Mouse (Mus musculus) activated CD4-positive, CD25-positive, alpha-beta regulatory T cell, adult 4 months (primary cell): ENCODE data around the gene Pithd1. TPM values are rescaled to one million over a fixed set of nuclear protein-coding genes. Genes with fewer than 3 reads are reported as not detected.
A peak's percentile ranks its signal among the peaks of the same experiment; 100 is the strongest.
"Not testable (repeated sequence)": the region's sequence is repeated elsewhere in the genome, so short reads cannot be mapped to it uniquely, and the experiment has no call there.

Experiments
- ATAC-seq: one replicate; pipeline ENCODE4 v1.8.0; 2017
- polyA plus RNA-seq, 2 experiments: library from polyadenylated mRNA; unstranded; fragments of 100-300 nt; shearing (Covaris generic); gene quantifications; one replicate each; pipeline ENCODE4 v1.2.1; 2017

The Pithd1 gene
- polyA plus RNA-seq, 2 experiments from 2014 or later = 7.7 to 8.8 TPM

DNA sequence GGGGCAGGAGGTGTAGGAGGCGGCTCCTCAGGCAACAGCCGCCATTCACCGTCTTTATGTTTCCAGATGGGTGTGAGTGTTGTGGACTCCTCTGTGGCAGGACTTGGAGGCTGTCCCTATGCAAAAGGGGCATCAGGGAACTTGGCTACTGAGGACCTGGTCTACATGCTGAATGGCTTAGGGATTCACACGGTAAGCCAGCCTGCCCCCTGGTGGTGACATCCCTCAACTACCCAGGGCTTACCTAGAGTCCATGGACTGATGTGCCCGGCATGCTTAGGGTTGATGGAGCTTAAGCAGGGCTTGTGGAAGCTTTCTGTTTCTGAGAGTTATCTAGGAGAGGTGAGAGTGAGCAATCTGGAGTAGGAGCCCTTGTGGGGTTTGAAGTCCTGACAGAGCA lies 26.3 kb downstream of the Pithd1 start:
- no peak for ATAC-seq

DNA sequence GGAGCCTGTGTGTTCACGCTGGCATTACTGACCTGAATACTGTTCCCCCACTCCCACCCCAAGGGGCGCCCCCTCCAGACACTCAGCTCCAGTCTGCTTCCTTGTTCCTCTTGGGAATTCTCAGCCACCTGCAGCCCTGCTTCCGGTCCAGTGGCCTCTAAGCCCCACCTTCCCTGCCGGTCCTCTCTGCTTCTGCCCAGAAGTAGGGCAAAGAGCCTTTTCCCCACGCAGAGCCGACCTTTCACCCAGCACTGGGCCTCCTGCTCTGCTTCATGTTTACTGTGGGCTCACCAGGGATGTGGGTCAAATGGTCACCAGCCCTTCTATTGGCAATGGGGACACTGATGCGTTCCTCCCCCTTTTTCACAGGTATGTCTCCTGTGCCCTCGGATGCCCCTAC lies 28.7 kb downstream of the Pithd1 start:
- no peak for ATAC-seq

- ATAC-seq = no peak
Observed at GRCm38 (mm10) chr4:135955886-135956285, 31.2 kb downstream of the Pithd1 start.

DNA sequence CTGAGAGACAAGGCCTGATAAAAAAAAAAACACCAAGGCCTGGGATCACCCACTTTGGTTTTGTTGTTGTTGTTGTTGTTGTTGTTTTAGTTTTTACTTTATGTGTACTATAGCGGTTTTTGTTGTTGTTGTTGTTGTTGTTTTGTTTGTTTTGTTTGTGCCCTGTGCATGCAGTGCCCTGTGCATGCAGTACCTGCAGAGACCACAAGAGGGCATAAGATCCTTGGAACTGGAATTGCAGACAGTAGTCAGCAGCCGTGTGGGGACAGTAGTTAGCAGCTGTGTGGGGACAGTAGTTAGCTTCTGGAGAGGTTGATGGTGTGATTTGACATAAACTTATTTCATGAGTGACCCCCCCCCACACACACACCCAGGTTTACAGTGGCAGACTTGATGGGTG lies 32.8 kb downstream of the Pithd1 start:
- peak; percentile 57 for ATAC-seq

- ATAC-seq = no peak
Observed at GRCm38 (mm10) chr4:135953179-135953578, 33.9 kb downstream of the Pithd1 start.

DNA sequence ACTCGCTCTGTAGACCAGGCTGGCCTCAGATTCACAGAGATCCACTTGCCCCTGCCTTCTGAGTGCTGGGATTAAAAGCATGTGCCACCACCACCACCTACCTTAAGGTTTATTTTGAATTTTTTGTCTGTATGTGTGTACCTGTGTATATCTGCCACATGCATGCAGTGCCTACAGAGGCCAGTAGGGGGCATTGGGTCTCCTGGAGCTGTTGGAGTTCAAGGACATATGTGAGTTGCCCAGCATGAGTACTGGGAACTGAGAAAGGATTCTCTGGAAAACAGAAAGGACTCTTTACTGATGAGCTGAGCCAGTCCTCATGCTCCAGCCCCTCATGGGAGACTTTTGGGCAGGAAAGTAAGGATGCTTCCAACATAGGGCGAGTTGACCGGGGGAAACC lies 35.6 kb downstream of the Pithd1 start:
- no peak for ATAC-seq

DNA sequence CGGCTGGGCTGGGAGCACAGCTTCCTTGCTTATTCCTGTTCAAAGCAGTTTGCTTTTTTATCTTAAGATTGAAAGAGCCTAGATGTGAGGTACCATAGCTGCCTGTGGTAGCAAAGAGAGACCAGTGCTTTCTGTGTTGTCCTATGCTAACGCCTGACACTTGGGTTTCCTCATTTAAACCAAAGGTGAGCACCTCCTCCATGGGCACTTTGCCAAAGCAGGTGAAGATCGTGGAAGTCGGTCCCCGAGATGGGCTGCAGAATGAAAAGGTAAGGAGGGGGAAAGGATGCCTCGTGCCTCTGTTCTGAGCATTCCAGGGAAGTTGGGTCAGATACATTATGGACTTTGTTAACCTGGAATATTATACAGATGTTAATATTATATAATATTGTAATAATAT lies 36.7 kb downstream of the Pithd1 start:
- ATAC-seq = no peak

DNA sequence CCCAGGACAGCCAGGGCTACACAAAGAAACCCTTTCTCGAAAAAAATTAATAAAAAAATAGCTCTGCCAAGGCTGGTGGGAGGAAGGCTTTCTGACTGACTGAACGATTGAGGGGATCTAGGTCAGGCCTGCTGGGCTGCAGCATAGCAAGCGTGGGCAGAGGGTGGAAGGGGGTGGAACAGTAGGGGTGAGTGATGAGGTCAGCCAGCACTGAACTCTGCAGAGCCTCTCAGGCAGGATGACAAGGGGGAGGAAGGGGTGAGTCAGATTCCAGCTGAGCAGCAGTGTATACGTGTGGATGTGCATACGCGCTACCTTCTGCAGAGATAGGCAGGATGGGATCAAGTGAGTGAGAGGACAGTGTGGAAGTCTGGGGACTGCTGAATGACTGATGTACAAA lies 37.2 kb downstream of the Pithd1 start:
- no peak for ATAC-seq

GRCm38 (mm10) chr4:135949475-135949874 lies 37.6 kb downstream of the Pithd1 start:
- ATAC-seq = no peak

DNA sequence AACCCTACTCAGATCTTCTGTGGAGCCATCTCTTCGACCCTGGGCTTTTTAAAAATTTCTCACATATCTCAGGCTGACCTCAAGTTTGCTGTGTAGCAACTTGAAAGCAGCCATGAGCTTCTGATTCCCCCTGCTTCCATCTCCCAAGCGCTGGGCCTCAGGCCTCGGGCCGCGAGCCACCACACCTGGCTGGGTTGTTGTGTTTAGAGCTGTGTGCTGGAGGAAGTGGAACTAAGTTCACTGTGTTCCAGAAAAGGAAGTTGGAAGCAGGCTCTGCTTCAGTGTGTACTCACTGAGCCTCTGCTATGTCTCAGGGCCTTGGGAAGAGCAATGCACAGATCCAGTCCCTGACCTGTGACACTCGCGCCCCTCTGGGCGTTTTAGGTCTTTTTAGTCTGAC lies 38.9 kb downstream of the Pithd1 start:
- ATAC-seq = no peak

DNA sequence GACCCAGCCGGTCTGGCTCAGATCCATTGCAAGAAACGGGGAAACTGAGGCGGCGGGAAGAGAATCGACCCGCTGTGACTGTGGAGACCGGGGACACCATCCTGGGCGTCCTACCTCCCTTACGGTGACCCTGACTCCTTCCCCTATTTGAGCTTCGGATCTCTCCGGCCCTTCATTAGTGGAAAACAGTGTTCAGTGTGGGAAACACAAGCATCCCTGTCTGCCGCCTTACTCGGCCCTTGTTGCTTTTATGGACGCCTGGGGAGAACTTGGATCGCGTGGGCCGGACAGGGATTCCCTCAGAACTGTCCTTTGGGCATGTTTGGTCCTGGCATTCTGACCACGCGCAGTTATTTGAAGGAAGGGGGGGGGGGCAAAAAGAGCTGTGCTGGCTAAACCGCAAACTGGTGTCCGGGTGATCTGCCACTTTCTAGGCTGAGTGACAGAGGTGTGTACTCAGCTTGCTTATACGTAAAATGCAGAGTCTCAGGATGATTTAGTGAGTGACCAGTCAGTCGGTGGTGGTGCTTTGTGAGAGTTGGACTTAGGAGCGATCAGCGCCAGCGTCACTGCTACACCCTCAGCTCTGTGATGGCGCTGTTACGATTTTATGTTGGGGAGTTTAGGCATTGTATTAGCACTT lies 40.3 kb downstream of the Pithd1 start:
- no peak for ATAC-seq

- ATAC-seq = peak; percentile 99
Observed at GRCm38 (mm10) chr4:135946278-135946658, 40.8 kb downstream of the Pithd1 start, which contains the start of gene Hmgcl. Gene Hmgcl (plus strand): TSS chr4:135946448.

DNA sequence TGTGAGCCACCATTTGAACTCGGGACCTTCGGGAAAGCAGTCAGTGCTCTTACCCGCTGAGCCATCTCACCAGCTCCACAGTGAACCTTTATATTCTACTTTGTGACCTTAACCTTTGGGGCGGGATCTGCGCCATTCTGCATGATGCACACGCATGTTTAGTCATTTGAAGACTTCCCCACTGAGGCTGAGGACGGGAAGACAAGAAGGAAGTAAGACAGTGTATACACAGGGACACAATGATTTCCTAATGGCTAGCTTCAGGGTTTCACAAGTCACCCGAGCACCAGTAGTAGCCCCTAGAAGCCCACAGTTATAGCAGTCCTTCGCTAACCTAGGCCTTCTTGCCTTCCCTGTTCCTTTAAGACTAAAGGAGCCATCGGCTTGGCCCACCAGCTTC lies 41.4 kb downstream of the Pithd1 start:
- no peak for ATAC-seq

DNA sequence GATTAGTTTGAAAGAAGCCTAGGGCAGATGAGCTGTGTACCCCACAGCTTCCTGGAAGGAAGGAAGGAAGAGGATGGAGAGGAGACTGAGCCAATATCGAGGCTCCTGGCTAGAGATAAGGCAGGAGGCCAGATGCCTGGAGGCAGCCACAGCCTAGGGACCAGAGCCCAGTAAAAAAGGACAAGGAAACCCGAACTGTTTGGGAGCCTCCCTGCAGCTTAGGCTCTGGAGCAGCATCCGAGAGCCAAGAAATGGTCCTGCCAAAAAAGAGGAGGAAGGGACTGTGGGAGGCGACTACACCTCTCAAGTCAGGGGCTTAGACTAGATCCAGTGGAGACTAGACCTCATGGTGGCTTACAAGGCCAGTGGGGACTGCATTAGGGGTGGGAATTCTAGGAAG lies 43.7 kb downstream of the Pithd1 start:
- no peak for ATAC-seq

DNA sequence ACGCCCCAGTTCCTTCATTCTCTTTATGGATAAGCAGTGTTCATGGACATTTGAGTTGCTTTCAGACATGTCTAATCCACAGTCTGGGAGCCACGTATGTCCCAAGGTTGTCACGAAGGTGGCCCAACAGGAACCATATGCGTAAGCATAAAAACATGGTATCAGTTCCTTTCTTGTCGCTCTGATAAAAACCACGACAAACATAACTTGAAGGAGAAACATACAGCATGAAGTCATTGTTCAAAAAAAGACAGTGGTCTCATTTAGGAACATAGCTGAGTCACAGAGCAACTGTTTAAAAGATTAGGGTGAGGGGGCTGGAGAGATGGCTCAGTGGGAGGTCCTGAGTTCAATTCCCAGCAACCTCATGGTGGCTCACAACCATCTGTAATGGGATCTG lies 44.9 kb downstream of the Pithd1 start:
- ATAC-seq = no peak

GRCm38 (mm10) chr4:135941026-135941425 lies 46.0 kb downstream of the Pithd1 start:
- not testable (repeated sequence) for ATAC-seq

GRCm38 (mm10) chr4:135938858-135939257 lies 48.2 kb downstream of the Pithd1 start:
- no peak for ATAC-seq

GRCm38 (mm10) chr4:135935502-135935901 lies 51.6 kb downstream of the Pithd1 start:
- no peak for ATAC-seq

DNA sequence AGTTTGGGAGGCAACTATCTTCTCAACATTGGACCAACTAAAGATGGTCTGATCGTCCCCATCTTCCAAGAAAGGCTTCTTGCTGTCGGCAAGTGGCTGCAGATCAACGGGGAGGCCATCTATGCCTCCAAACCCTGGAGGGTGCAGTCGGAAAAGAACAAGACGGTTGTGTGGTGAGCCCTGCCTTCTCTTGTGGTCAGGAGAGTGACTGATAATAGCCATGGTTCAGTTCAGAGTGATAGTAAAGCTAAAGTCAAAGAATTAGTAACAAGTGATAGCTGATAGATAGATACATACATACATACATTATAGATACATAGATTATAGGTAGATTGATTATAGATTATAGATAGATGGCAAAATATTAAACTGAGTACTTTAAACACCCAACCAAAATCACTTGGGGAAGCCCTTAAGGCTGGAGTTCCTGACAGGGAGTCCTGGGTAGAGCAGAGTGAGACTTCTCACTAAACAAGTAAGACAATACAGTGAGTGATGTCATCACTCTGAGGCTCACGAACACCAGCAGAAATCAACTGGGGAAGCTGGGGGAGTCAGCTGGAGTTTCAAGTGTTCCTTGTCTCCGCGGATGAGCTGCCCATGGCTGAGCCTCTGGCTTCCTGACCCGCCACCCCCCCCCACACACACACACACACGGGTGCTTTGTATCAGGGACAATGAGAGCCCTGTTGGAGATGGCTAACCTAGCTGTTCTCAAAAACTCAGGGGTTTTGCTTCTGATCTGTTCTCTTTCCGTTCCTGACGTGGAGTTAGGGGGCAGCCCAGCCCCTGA lies 52.2 kb downstream of the Pithd1 start:
- ATAC-seq = no peak

- no peak for ATAC-seq
Observed at GRCm38 (mm10) chr4:135931832-135932231, 55.2 kb downstream of the Pithd1 start.

GRCm38 (mm10) chr4:135930239-135930638 lies 56.8 kb downstream of the Pithd1 start:
- ATAC-seq = no peak

- no peak for ATAC-seq
Observed at GRCm38 (mm10) chr4:135929828-135930227, 57.2 kb downstream of the Pithd1 start.

GRCm38 (mm10) chr4:135929405-135929804 lies 57.7 kb downstream of the Pithd1 start:
- ATAC-seq = no peak

- ATAC-seq = no peak
Observed at GRCm38 (mm10) chr4:135928376-135928775, 58.7 kb downstream of the Pithd1 start.
